Mouse (Mus musculus) liver, adult 2 months (tissue): ENCODE data around the gene Kbtbd7.

Experiments
- CTCF ChIP-seq: fragments of 200-500 bp; IDR thresholded peaks from 2 replicates; pipeline ENCODE4 v1.5.1; 2011; ENCODE audit warnings: low read depth, low read length, control low read depth
- POLR2A ChIP-seq: fragments of 200-500 bp; IDR thresholded peaks from 2 replicates; pipeline ENCODE4 v1.6.1; 2011; ENCODE audit warnings: low read length, control low read depth; ENCODE audit not compliant: insufficient read depth; ENCODE audit errors: extremely low read depth

GRCm38 (mm10) chr14:79407641-79408040 is 18.7 kb upstream of the Kbtbd7 start:
- TF ChIP-seq CTCF (no peak), POLR2A (no peak)
